Mouse (Mus musculus) megakaryocyte, embryonic 14.5 days (primary cell): Measurements from ENCODE around the gene Rnf126. TPM values are rescaled to one million over a fixed set of nuclear protein-coding genes. Genes with fewer than 3 reads are reported as not detected.

ENCODE experiments used
- H3K27me3 ChIP-seq: replicated peaks from 2 replicates; pipeline ENCODE3; 2012; ENCODE audit warnings: inconsistent platforms
- H3K36me3 ChIP-seq: replicated peaks from 2 replicates; pipeline ENCODE3; 2012; ENCODE audit warnings: low read length, inconsistent platforms, mixed read lengths
- H3K4me1 ChIP-seq: 2 replicates; pipeline ENCODE4 v1.6.1; 2012; ENCODE audit warnings: inconsistent platforms
- H3K4me3 ChIP-seq: replicated peaks from 2 replicates; pipeline ENCODE3; 2012; ENCODE audit warnings: moderate library complexity, mild to moderate bottlenecking, inconsistent platforms
- H3K9me3 ChIP-seq: 2 replicates; pipeline ENCODE4 v1.6.1; 2012; ENCODE audit warnings: inconsistent platforms
- FLI1 ChIP-seq: IDR thresholded peaks from 2 replicates; pipeline ENCODE4 v1.6.1; 2012; ENCODE audit warnings: low read length, inconsistent platforms, mixed read lengths
- GATA1 ChIP-seq: IDR thresholded peaks from 3 replicates; pipeline ENCODE4 v1.6.1; 2012; ENCODE audit warnings: mixed read lengths, low read length, inconsistent platforms, borderline replicate concordance
- polyA plus RNA-seq: library from polyadenylated mRNA; stranded (reverse); fragments of >175 nt; gene quantifications from 2 replicates; pipeline ENCODE4 v1.2.3, GENCODE M21; 2012; ENCODE audit warnings: low replicate concordance; ENCODE audit not compliant: insufficient read depth

Gene Rnf126
- polyA plus RNA-seq, result 302 and 542 TPM in 2 replicates

DNA sequence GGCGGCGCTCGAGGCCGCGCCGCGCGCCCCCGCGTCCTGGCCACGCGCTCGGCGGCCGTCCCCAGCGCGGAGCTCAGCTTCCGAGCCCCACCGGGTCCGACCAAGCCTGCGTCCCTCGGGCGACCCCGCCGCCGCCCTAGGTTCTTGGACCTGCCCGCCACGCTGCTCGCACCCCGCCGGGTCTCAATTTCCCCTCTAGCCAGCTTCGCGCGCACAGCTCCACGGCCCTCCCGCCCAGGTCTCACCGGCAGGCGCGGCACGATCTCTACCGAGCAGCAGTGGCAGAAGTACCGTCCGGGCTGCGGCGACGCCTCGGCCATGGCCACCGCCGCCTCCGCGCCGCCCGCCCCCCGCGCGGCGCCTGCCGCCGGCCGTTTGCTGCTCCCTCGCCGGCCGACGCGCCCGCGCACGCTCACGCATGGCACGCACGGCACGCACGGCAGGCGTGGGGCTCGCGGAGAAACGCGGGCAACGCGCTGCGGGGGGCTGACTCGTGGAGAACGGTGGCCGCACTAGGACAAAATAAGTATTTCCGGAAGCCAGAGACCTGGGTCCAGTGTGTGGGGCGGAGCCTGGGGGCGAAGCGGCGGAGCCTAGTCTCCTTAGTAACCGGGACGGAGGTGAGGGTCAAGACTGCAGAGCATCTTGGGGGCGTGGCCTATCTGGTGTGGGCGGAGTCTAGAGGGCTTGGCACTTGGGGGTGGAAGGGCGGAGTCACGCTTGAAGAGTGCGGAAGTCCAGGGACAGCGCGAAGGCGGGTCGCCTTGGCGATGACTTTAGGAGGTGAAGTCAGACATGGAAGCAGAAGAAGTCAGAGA lies at the start of gene Rnf126:
Rnf126 (minus strand) TSS at position 445 of the 818 bp plus-strand sequence.
- Histone ChIP-seq H3K9me3 (0 out of 2 replicates have a peak, but pooled peaks cover under 1% of the 10 kb centered on the region), H3K36me3 (peaks cover 24% of the 10 kb centered on the region), H3K27me3 (peaks cover 7% of the 10 kb centered on the region), H3K4me3 (peak within 1 kb of the TSS; percentile 98), H3K4me1 (peaks cover 66% of the 10 kb centered on the region)
- TF ChIP-seq GATA1 (no peak), FLI1 (no peak)

DNA sequence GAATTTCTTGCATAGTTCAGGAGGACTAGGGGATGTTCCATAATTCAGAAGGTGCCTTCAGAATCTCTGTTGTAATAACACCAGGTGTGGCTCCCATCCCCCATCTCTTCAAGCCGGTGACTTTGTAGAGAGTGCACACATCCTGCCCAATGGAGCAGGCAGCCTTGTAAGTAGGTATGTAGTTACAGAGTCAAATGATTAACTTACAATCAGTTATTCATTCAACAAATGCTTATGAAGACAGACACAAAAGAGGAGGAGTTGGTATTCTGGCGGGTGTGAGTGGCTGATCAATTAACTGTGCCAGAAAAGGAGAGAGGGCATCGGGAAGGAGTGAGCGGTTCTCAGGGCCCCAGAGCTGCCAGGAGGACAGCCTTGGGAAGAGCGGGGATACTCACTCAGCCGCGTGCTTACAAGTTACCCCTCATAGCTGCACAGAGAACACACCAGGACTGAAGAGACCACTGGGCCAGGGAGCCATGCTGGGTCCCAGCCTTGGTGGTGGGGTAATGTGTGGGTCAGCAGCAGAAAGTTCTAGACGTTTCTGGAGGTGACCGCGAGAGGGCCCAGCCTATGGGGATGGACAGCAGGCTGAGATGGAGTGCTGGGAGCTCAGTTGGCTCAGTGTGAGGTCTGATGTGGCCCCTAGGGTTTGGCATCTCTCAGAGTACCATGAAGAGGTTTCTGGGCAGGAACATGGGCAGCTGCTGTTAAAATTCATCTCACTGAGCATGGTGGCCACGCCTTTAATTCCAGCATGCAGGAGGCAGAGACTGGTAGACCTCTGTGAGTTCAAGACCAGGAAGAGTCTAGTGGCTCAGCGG lies 49.1 kb upstream of the Rnf126 start:
- no peak overlapping the region for H3K4me3 ChIP-seq
- peaks cover 24% of the 10 kb centered on the region for H3K36me3 ChIP-seq
- TF ChIP-seq GATA1 (no peak), FLI1 (no peak)
- no peaks in the 10 kb centered on the region for H3K9me3 ChIP-seq
- H3K27me3 ChIP-seq, result peaks cover 35% of the 10 kb centered on the region
- peaks cover 17% of the 10 kb centered on the region for H3K4me1 ChIP-seq

DNA sequence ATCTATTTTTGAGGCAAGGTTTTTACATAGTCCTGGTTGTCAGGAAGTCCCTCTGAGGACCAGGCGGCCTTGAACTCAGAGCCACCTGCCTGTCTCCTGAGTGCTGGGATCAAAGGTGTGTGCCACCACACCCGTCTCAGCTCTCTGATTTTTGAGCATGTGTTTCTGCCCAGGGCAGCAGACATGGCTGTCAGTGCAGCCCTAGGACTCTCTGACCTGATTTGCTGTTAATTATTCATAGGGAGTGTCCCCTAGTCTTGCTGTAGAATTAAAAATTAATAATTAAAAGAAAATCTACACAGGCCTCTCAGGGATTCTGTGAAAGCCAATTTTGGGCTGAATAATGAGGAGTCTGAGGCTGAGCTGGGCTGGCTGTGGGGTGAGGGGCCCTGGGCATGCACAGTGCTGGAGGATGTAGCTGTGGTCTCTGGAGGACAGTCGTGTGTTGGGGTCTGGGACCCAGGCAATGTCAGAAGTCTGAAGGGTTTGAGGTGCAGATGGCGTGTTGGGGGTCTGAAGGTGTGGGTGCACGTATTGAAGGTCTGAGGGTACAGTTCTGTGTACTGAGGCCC lies 47.6 kb upstream of the Rnf126 start:
- H3K9me3 ChIP-seq, result no peaks in the 10 kb centered on the region
- H3K27me3 ChIP-seq, result peaks cover 26% of the 10 kb centered on the region
- no peak for TF ChIP-seq GATA1
- no peak for TF ChIP-seq FLI1
- H3K36me3 ChIP-seq, result peaks cover 16% of the 10 kb centered on the region
- no peak overlapping the region for H3K4me3 ChIP-seq
- H3K4me1 ChIP-seq, result peaks cover 13% of the 10 kb centered on the region

DNA sequence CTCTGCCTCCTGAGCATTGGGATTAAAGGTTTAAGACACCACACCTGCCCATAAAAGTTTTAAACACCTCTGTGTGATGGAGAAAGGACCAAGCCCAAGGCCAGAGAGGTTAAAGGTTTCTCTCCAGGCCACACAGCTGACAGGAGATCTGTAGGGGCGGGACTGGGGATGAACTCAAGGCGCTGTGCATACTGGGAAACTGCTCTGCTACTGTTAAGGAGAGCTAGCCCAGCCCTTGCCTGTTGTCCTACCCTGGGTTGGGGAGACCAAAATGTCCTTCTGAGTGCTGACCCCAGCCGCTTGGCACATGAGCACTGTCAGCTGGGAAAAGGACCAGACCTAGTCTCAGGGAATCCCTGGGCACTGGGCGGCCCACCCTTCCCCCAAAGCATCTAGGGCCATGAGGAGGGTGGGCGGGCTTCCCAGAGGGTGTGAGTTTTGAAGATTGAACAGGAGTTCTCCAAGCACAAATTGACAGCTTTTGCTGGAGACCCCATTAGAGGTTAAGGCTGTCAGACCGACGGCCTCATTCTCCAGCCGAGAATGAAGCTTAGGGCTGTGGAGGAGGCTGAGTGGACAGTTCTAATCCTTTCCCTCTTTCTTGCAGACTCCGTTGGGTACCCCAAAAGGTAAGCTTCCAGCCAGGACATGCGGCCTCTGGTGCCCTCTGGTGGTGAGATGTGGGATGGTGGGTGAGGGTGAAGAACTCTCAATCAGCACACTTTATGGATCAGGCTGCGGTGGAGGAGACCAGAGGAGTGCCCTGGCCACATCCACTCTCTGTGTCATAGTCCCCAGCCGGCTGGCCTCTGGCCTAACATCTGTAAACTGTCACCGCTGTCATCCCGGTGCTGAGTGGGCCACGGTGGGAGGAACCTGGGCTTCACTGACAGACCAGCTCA lies 45.2 kb upstream of the Rnf126 start:
- Histone ChIP-seq H3K27me3 (peaks cover 18% of the 10 kb centered on the region), H3K36me3 (peaks cover 20% of the 10 kb centered on the region), H3K9me3 (no peaks in the 10 kb centered on the region), H3K4me1 (peaks cover 27% of the 10 kb centered on the region), H3K4me3 (no peak overlapping the region)
- TF ChIP-seq GATA1 (no peak), FLI1 (no peak)

DNA sequence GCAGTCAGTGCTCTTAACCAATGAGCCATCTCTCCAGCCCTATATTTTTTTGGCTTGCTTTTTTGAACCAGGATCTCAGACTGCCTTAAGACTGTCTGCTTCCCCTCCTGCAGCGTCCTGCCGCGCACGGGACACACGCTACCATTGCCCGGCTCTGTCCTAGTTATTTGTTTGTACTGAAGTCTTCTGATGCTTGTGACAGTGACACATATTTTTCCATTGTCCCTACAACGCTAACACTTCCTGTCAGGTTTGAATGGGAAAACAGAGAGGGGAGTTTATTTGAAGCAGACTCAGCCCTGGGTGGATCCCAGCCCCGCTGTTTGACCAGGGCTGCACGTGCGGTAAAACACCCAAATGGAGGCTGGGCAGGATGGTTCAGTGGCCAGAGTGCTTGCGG lies 42.0 kb upstream of the Rnf126 start:
- Histone ChIP-seq H3K27me3 (peaks cover 26% of the 10 kb centered on the region), H3K36me3 (peaks cover 12% of the 10 kb centered on the region), H3K4me3 (no peak overlapping the region), H3K9me3 (no peaks in the 10 kb centered on the region), H3K4me1 (peaks cover 35% of the 10 kb centered on the region)
- TF ChIP-seq FLI1 (no peak), GATA1 (no peak)

DNA sequence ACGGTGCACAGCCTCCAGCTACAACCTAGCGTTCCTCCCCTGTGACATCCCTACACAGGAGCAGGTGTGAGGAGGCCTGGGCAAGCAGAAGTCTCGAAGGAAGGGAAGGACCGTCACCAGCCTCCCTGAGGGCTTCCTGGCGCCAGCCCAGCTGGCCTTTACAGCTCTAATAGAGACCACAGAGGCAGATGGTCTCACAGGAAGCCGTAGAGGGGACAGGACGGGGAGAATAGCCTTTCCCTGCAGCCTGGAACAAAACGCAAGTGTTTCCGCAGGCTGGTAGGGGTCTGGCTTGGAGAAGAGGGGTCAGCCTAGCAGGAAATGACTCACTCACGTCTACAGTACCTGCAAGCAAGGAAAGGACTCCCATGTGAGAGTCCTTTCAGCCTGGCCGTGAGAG lies 41.1 kb upstream of the Rnf126 start:
- H3K4me1 ChIP-seq, result peaks cover 38% of the 10 kb centered on the region
- TF ChIP-seq GATA1 (no peak), FLI1 (no peak)
- peaks cover 29% of the 10 kb centered on the region for H3K27me3 ChIP-seq
- H3K9me3 ChIP-seq, result no peaks in the 10 kb centered on the region
- no peak overlapping the region for H3K4me3 ChIP-seq
- peaks cover 12% of the 10 kb centered on the region for H3K36me3 ChIP-seq

DNA sequence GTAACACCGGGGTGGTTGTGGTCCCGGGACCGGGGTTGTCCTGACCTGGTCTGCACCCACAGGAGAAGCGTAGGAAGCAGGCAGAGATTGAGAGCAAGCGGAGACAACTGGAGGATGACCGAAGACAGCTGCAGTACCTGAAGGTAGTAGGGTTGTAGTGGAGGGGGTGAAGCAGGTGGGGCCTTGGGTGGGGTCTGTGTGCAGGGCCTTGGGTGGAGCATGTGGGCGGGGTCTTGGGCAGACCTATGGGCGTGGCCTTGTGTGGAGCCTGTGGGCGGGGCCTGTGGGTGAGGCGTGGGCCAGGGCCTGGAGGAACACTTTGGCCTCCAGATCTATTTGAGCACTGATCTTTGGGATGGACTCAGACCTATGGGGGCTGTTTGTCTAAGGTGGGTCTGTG lies 40.2 kb upstream of the Rnf126 start:
- Histone ChIP-seq H3K4me1 (peaks cover 40% of the 10 kb centered on the region), H3K4me3 (no peak overlapping the region), H3K36me3 (peaks cover 12% of the 10 kb centered on the region), H3K27me3 (peaks cover 31% of the 10 kb centered on the region), H3K9me3 (no peaks in the 10 kb centered on the region)
- TF ChIP-seq FLI1 (no peak), GATA1 (no peak)

DNA sequence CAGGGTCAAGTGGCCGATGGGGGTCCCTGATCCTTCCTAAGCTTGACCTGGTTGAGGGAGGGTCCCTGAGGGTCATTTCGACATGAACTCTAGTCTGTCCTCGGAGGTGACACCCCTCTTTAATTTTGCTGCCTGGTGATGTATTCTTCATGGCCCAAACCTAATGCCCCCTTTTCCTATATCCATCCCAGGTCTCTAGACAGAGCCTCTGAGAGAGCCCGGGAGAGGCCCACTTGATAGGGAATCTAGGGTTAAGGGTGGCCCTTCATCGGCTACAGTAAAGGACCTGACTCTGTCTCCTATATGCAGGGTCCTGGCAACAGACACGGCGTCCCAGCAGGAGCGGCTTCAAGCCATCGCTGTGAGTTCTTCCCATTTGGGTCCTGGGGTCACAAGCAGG lies 39.6 kb upstream of the Rnf126 start:
- peaks cover 43% of the 10 kb centered on the region for H3K4me1 ChIP-seq
- no peaks in the 10 kb centered on the region for H3K9me3 ChIP-seq
- no peak overlapping the region for H3K4me3 ChIP-seq
- H3K36me3 ChIP-seq, result peaks cover 12% of the 10 kb centered on the region
- H3K27me3 ChIP-seq, result peaks cover 31% of the 10 kb centered on the region
- TF ChIP-seq FLI1 (no peak), GATA1 (no peak)

DNA sequence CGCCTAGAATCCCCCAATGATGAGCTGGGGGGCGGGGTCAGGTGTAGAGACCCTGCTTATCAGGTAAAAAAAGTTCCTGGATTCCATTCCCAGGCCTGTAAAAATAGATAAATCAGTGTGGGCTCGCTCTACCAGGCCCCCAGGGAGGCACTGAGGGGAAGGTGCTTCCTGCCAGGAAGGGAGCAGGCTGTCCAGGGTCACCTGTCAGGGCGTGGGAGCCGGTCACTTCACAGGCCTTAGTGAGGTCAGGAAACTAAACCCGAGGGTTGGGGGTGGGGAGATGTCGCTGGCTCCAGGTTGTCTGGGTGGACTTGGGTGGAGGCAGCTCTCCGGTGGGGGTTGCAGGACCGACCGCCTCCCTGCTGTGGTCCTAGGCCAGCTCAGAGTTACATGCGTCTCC lies 38.9 kb upstream of the Rnf126 start:
- Histone ChIP-seq H3K9me3 (no peaks in the 10 kb centered on the region), H3K36me3 (peaks cover 12% of the 10 kb centered on the region), H3K27me3 (peaks cover 31% of the 10 kb centered on the region), H3K4me1 (peaks cover 43% of the 10 kb centered on the region), H3K4me3 (no peak overlapping the region)
- no peak for TF ChIP-seq FLI1
